Mouse (Mus musculus) lung, adult 18-20 months (tissue): ENCODE results near the gene Il6ra.
"Not testable (repeated sequence)": the region's sequence is repeated elsewhere in the genome, so short reads cannot be mapped to it uniquely, and the experiment has no call there.

Experiments
- DNase-seq, 2 experiments: peaks; one replicate each; pipeline ENCODE4 v3.0.0; 2022; ENCODE audit warnings: mixed read lengths in 2 of 2

The Il6ra gene

DNA sequence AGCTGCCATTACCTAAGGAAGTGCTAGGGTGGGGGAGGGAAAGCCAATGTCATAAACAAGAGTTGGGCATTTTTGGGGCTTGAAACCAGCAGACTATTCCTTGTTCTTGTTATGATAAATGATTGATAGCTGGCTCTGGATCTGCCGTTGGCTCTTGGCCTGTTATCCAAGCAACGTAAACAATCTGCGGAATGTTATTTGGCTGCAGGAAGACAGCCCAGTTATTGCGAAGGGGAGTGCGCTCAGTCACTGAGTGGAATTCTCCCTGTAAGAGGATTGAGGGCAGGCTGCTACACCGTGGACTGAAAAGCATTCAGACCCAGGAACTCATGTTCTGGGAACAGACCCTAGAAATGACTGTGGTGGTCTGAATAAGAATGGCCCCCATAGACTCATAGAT, 40.3 kb downstream of the Il6ra start:
- DNase-seq = peak; percentile 70 to 77

DNA sequence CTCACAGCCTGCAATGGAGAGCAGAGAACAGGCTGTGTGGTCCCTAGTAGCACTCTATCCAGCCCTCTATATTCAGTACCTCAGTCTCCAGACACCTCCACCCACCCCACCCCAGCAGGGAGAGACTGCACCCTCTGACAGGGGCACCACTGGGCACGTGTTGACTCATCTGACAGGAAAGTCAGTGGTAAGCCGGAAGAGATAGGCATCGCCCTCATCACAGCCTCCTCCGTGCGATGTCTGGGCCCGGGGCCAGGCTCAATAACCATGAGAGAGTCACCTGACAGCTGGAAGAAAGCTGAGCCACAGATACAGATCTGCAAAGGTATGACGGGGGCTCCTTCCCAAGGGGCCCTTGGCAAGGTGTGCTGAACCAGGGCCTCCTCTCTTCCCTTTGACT, 40.8 kb downstream of the Il6ra start:
- peak; percentile 74 to 81 for DNase-seq

- no peak for DNase-seq
Observed at GRCm38 (mm10) chr3:89871339-89871914, 41.6 kb downstream of the Il6ra start.

GRCm38 (mm10) chr3:89870472-89871271, 42.3 kb downstream of the Il6ra start:
- DNase-seq = no peak

DNA sequence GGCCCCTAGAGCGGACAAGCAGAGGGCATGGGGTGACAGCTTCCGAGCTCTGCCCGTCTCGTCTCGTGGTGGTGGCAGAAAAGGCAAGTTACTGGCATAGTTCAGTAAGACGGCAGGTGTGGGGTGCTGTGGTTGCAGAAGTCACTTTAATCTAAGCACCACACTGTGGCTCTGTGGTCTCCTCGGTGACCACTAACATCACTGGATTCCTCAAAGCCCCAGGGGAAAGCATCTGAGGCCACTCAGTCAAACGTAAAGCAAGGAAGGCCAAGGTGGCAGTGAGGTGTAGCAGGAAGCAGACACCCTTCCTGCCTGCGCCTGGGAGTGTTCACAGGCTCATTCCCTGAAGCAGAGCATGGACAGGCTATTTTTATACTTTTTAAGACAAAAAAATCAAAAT, 43.4 kb downstream of the Il6ra start:
- no peak for DNase-seq

- DNase-seq = no peak
Observed at GRCm38 (mm10) chr3:89868956-89869355, 44.0 kb downstream of the Il6ra start.

- DNase-seq = no peak
Observed at GRCm38 (mm10) chr3:89868357-89868756, 44.6 kb downstream of the Il6ra start.

DNA sequence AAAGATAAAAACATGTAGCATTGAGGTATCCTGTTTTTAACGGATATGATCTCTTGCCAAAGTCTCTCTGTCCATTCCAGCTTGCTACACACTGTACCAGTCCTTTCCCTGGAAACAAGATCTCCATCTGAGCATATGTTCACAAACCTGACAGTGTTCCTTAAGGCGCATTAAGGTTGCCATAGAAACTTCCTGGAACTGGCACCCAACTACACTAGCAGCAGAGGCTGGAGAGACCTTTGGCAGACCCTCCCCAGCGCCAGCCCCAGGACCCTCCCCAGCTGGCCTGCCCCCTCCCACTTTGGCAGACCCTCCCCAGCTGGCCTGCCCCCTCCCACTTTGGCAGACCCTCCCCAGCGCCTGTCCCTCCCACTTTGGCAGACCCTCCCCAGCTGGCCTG, 45.3 kb downstream of the Il6ra start:
- no peak for DNase-seq

DNA sequence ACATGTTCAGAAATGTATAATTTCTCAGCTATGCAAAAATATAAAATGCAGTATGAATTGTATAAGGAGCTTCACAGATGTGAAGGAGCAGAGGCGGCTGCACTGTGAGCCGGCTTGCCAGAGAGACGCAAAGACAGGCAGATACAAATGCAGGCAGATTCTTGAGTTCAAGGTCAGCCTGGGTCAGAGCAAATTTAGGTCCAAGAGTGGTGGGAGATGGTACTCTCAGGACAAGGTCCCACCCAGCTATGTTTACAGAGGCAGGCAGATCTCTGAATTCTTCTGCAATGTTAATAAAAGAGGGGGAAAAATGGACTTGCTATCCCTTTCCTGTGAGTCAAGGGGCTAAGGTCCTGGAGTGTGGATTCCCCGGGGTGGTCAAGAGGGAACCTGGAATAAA, 47.2 kb downstream of the Il6ra start:
- no peak for DNase-seq

GRCm38 (mm10) chr3:89865020-89865419, 48.0 kb downstream of the Il6ra start:
- DNase-seq = no peak

GRCm38 (mm10) chr3:89863716-89864509, 49.1 kb downstream of the Il6ra start:
- peak; percentile 50 to 56 for DNase-seq

- DNase-seq = not testable (repeated sequence)
Observed at GRCm38 (mm10) chr3:89863276-89863675, 49.7 kb downstream of the Il6ra start.

- no peak for DNase-seq
Observed at GRCm38 (mm10) chr3:89862182-89862761, 50.7 kb downstream of the Il6ra start.

- DNase-seq = peak; percentile 75 to 80
Observed at GRCm38 (mm10) chr3:89861070-89861469, 51.9 kb downstream of the Il6ra start.

DNA sequence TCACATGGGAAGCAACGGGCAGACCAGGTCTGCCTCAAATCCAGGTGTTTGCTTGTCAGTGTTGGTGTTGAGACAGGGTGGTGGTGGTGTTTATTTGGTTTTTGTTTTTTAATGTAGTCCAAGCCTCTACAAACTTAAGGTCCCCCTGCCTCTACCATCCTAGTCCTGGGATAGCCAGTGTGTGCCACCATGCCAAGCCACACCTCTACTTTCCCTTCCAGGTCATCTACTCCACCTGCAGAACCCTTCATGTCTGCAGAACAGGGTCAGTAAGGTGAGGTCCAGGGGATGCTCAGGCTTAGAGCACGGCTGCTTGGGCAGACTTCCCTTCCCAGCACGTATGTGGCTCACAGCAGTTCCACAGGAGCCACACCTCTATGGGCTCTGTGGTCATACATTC, 52.7 kb downstream of the Il6ra start:
- no peak for DNase-seq

DNA sequence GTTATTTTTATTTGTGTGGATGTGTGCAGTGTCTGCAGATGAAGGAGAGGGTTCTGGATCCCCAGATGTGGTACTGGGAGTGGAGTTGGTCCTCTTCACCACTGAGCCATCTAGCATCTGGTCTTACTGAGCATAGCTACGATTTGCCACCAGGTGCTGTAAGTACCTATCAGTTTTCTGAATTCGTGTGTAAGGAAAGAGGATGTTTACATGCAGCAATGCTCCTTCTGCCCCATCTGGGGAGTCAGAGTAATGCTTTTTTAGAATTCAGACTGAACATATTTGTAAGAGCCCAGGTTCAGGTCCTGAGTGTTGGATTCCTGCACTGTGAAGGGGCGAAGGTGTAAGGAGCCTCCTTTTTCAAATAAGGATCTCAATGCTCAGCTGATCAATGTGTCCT, 53.1 kb downstream of the Il6ra start:
- no peak for DNase-seq

GRCm38 (mm10) chr3:89858888-89859287, 54.1 kb downstream of the Il6ra start:
- no peak for DNase-seq

DNA sequence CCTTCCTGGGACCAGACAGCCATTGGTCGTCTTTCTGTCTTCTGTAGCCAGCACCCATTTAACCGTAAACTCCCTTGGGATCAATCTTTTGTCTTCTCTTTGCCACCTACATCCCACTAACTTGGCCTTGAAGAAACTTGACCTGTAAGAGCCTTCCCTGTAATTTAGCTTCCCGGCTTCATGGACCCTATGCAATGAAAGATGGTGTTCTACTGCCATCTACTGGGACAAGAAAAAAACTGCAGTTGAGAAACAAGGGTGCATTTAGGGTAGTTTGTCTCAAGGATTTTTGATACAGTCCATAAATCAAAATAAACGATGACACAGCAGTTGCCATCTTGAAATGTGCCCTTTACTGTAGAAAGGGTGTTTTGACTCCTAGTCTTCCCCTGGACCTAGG, 54.9 kb downstream of the Il6ra start:
- DNase-seq = no peak

GRCm38 (mm10) chr3:89857353-89857752, 55.6 kb downstream of the Il6ra start:
- no peak for DNase-seq

- DNase-seq = peak; percentile 77 to 84
Observed at GRCm38 (mm10) chr3:89853752-89854151, 59.2 kb downstream of the Il6ra start.

GRCm38 (mm10) chr3:89848083-89848482, 64.9 kb downstream of the Il6ra start:
- DNase-seq = no peak

- DNase-seq = peak; percentile 30 to 60
Observed at GRCm38 (mm10) chr3:89847596-89847995, 65.4 kb downstream of the Il6ra start.

DNA sequence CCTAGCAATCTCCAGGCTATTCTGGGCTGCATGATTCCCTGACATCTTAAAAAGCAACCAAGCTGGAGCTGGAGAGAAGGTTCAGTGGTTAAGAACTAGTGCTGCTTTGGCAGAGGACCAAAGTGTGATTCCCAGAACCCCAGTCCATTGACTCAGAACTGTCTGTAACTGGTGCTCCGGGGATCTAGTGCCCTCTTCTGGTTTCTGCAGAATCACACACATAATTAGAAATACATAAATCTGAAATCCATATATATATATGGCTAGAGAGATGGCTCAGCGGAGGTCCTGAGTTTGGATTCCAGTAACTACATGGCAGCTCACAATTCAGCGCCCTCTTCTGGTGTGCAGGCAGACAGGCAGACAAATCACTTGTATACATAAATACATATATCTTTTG, 65.9 kb downstream of the Il6ra start:
- no peak for DNase-seq
